Mouse (Mus musculus): ENCODE data around the gene Adcy5. TPM values are rescaled to one million over a fixed set of nuclear protein-coding genes. Genes with fewer than 3 reads are reported as not detected.

Adcy5 gene
- polyA plus RNA-seq, 1 experiment = 2.8 TPM

- TF ChIP-seq POLR2A (IDR thresholded peaks at IDR 0.05; ENCODE audit: control insufficient read depth, low read depth, low read length) (no peak), CTCF (IDR thresholded peaks at IDR 0.05; ENCODE audit: control insufficient read depth, insufficient read depth, insufficient replicate concordance, low read depth, low read length) (no peak)
- no peaks in the 10 kb centered on the region for H3K4me1 ChIP-seq (ENCODE audit: control insufficient read depth, insufficient read depth, low read length)
- no peaks in the 10 kb centered on the region; the same call in 1 of the 2 replicates for H3K36me3 ChIP-seq (ENCODE audit: control insufficient read depth, insufficient read depth, low read length)
- no peaks in the 10 kb centered on the region for H3K27me3 ChIP-seq (ENCODE audit: control insufficient read depth, insufficient read depth, low read length)
- no peak overlapping the region for H3K4me3 ChIP-seq (ENCODE audit: control insufficient read depth, low read depth, low read length)
- no peak overlapping the region for H3K27ac ChIP-seq (ENCODE audit: control insufficient read depth, insufficient read depth, low read depth, low read length)
Observed at GRCm38 (mm10) chr16:35319773-35320172, 165.1 kb downstream of the Adcy5 start.

GRCm38 (mm10) chr16:35330451-35330850, 175.8 kb downstream of the Adcy5 start:
- no peaks in the 10 kb centered on the region for H3K4me1 ChIP-seq (ENCODE audit: control insufficient read depth, insufficient read depth, low read length)
- H3K4me3 ChIP-seq (ENCODE audit: control insufficient read depth, low read depth, low read length) = no peak overlapping the region
- no peak for TF ChIP-seq CTCF (IDR thresholded peaks at IDR 0.05; ENCODE audit: control insufficient read depth, insufficient read depth, insufficient replicate concordance, low read depth, low read length)
- no peak for TF ChIP-seq POLR2A (IDR thresholded peaks at IDR 0.05; ENCODE audit: control insufficient read depth, low read depth, low read length)
- H3K27me3 ChIP-seq (ENCODE audit: control insufficient read depth, insufficient read depth, low read length) = no peaks in the 10 kb centered on the region
- H3K27ac ChIP-seq (ENCODE audit: control insufficient read depth, insufficient read depth, low read depth, low read length) = no peak overlapping the region
- H3K36me3 ChIP-seq (ENCODE audit: control insufficient read depth, insufficient read depth, low read length) = peaks cover 4% of the 10 kb centered on the region

Other genes starting within 250 kb of the Adcy5 start
- 60.1 and 94.1 TPM in 2 replicates for gene Hacd2, start 132.4 kb upstream of the Adcy5 start, polyA plus RNA-seq (2012; rRNA removed)
- gene Sec22a, start 209.0 kb downstream of the Adcy5 start, polyA plus RNA-seq (2012; rRNA removed) = 23.0 and 29.9 TPM in 2 replicates